ENCODE assay signal across 26 mouse cellular contexts in the genomic region with DNA sequence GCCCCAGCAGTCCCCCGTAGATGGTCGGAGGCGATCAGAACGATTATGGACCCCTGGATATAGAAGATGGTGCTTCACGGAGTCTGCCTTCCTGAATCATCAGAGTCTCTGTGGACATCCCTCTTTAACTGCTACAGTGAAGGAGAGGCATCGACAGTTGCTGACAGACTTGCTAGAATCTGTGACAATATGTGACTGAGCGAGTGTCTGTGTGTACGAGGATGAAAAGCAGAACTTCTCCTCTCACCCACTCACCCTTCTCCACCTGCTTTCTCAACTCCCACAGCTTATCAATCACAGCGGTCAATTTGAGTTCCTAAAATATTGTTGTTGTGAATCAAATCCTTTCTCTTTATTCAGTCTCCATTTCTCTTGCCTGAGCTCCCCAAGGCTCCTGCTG.
DNase-seq lines count a peak whose midpoint lies in the region; ATAC-seq lines count a peak whose summit lies in the region.
"Had no signal": no experiment of that assay in that cellular context is flagged by ENCODE, and none has a peak within 500 bp of the region (broad histone marks: within the 10 kb centered on the region; RNA-seq: fewer than 3 reads in every experiment).

No protein-coding gene starts in this region.

- no peak overlapping the region for H3K27ac ChIP-seq in forebrain, embryonic 13.5 days
- H3K27ac ChIP-seq: embryonic facial prominence, embryonic 15.5 days; hindbrain, embryonic 14.5 days; limb, embryonic 13.5 days; liver, embryonic 14.5 days; lung, embryonic 15.5 days; midbrain, embryonic 10.5 days had no signal

- H3K4me3 ChIP-seq in forebrain, embryonic 13.5 days = no peak overlapping the region
- H3K4me3 ChIP-seq: embryonic facial prominence, embryonic 15.5 days; heart, embryonic 12.5 days; limb, embryonic 13.5 days; lung, embryonic 15.5 days; midbrain, embryonic 10.5 days had no signal

- ATAC-seq in forebrain, embryonic 13.5 days = no peak
- ATAC-seq: activated CD4-positive, CD25-positive, alpha-beta regulatory T cell, adult 4 months; intestine, embryonic 16.5 days had no signal

- H3K4me1 ChIP-seq in forebrain, embryonic 13.5 days = no peaks in the 10 kb centered on the region
- H3K4me1 ChIP-seq: embryonic facial prominence, embryonic 15.5 days; heart, embryonic 12.5 days; limb, embryonic 13.5 days; lung, embryonic 15.5 days had no signal

- no peaks in the 10 kb centered on the region for H3K27me3 ChIP-seq in forebrain, embryonic 13.5 days
- H3K27me3 ChIP-seq: embryonic facial prominence, embryonic 15.5 days; heart, embryonic 12.5 days; limb, embryonic 13.5 days; lung, embryonic 15.5 days had no signal

- peak; percentile 19 to 43 for DNase-seq in frontal cortex, adult 2 months (ENCODE audit: extremely low spot score in 1 of 2, low spot score in 1 of 2)
- no peak for DNase-seq in frontal cortex, postnatal 25 days (ENCODE audit: low spot score in 2 of 2)
- peak; percentile 12 to 38 for DNase-seq in left cerebral cortex, postnatal 14 days (ENCODE audit: low spot score in 2 of 2)
- no peak for DNase-seq in left cerebral cortex, postnatal 4 days
- peak; percentile 17 to 37 for DNase-seq in frontal cortex, postnatal 36 days (ENCODE audit: low spot score in 2 of 2)
- peak; percentile 10 for DNase-seq in right cerebral cortex, postnatal 25 days
- no peak for DNase-seq in urinary bladder, postnatal 10 days (ENCODE audit: low spot score)
- DNase-seq: adrenal gland, postnatal 14 days; cerebellum, adult 2 months; cerebellum, postnatal 36 days; heart, postnatal 14 days; lung, postnatal 4 days; retina, postnatal 1 day; thymus, adult 18-20 months; thymus, postnatal 4 days had no signal

- WGBS in forebrain, embryonic 13.5 days = 85% methylated on average over 9 of the region's 9 CpGs

- no peaks in the 10 kb centered on the region for H3K36me3 ChIP-seq in forebrain, embryonic 13.5 days (ENCODE audit: poor library complexity, severe bottlenecking)
- H3K36me3 ChIP-seq: embryonic facial prominence, embryonic 15.5 days; G1E; heart, embryonic 12.5 days; limb, embryonic 13.5 days; lung, embryonic 15.5 days; midbrain, embryonic 10.5 days had no signal

- no peak overlapping the region for H3K9ac ChIP-seq in forebrain, embryonic 13.5 days
- H3K9ac ChIP-seq: embryonic facial prominence, embryonic 15.5 days; heart, embryonic 12.5 days; hindbrain, embryonic 14.5 days; limb, embryonic 13.5 days; liver, embryonic 14.5 days; lung, embryonic 15.5 days had no signal

- no peaks in the 10 kb centered on the region for H3K9me3 ChIP-seq in forebrain, embryonic 13.5 days (replicated peaks)
- H3K9me3 ChIP-seq: embryonic facial prominence, embryonic 15.5 days; heart, embryonic 12.5 days; limb, embryonic 13.5 days; lung, embryonic 15.5 days; midbrain, embryonic 10.5 days had no signal

- H3K4me2 ChIP-seq in forebrain, embryonic 13.5 days = no peak overlapping the region
- H3K4me2 ChIP-seq: embryonic facial prominence, embryonic 15.5 days; heart, embryonic 12.5 days; hindbrain, embryonic 14.5 days; limb, embryonic 13.5 days; lung, embryonic 15.5 days had no signal

- intact Hi-C loops in left cerebral cortex, postnatal 14 days (cut with DNase I) = no loop called here
- intact Hi-C loops in left cerebral cortex, postnatal 4 days (cut with DNase I) = no loop called here

Comparison
In these comparisons a context has a peak if more than half of its experiments do, and no peak if none do; other contexts are left out.
1. DNase-seq: peak in frontal cortex, adult 2 months (2 of 2), left cerebral cortex, postnatal 14 days (2 of 2), frontal cortex, postnatal 36 days (2 of 2) and right cerebral cortex, postnatal 25 days (single experiment); none in frontal cortex, postnatal 25 days (0 of 2), left cerebral cortex, postnatal 4 days (single experiment) and urinary bladder, postnatal 10 days (single experiment).